Mouse (Mus musculus): Measurements from ENCODE around the gene Hibadh. TPM values are rescaled to one million over a fixed set of nuclear protein-coding genes. Genes with fewer than 3 reads are reported as not detected.

Hibadh gene
- polyA plus RNA-seq, 1 experiment from 2014 or later = 116 TPM

- H3K4me2 ChIP-seq (ENCODE audit: low read depth, low read length) = no peak overlapping the region
- no peak for ATAC-seq (ENCODE audit: insufficient read depth, low FRiP score)
Measured at GRCm38 (mm10) chr6:52594752-52595151, 45.4 kb downstream of the Hibadh start.

DNA sequence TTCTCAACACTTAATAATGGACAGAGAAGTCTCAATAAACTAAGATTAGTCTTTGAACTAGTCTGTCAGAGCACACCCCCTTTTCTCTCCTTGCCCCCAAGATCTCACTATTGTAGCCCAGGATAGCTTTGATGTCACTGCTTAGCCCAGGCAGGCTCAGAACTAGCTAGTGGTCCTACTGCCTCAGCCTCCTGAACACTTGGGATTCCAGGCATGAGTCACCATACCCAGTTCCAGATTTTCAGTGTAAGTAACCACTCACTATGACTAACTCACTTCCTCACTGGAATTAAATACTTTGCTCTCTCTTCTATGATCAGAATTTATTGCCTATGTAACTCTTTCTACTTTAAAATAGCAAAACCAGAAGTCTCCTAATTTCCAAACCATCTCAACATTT, 53.6 kb downstream of the Hibadh start:
- no peaks in the 10 kb centered on the region for H3K4me1 ChIP-seq (ENCODE audit: control insufficient read depth, insufficient read depth, low read length)
- ATAC-seq (ENCODE audit: insufficient read depth, low FRiP score) = no peak
- no peak overlapping the region for H3K4me2 ChIP-seq (ENCODE audit: low read depth, low read length)
- no peak overlapping the region for H3K4me3 ChIP-seq (replicated peaks; ENCODE audit: low read length)
- H3K27me3 ChIP-seq (ENCODE audit: control insufficient read depth, insufficient read depth, low read length) = no peaks in the 10 kb centered on the region
- no peaks in the 10 kb centered on the region for H3K36me3 ChIP-seq (ENCODE audit: control insufficient read depth, insufficient read depth, low read length)
- no peak overlapping the region for H3K27ac ChIP-seq (ENCODE audit: low read length)
- H3K9ac ChIP-seq (ENCODE audit: low read length) = no peak overlapping the region
- no peaks in the 10 kb centered on the region for H3K9me3 ChIP-seq (replicated peaks; ENCODE audit: control insufficient read depth, low read length)

More at GRCm38 (mm10) chr6:52594752-52595151, 45.4 kb downstream of the Hibadh start:
- WGBS = 79% methylated on average over 1 of the region's 1 CpGs
- no peaks in the 10 kb centered on the region for H3K27me3 ChIP-seq (ENCODE audit: control insufficient read depth, insufficient read depth, low read length)
- no peak overlapping the region for H3K27ac ChIP-seq (ENCODE audit: low read length)
- no peaks in the 10 kb centered on the region for H3K9me3 ChIP-seq (replicated peaks; ENCODE audit: control insufficient read depth, low read length)
- no peaks in the 10 kb centered on the region for H3K4me1 ChIP-seq (ENCODE audit: control insufficient read depth, insufficient read depth, low read length)
- H3K4me3 ChIP-seq (replicated peaks; ENCODE audit: low read length) = no peak overlapping the region
- H3K9ac ChIP-seq (ENCODE audit: low read length) = no peak overlapping the region
- H3K36me3 ChIP-seq (ENCODE audit: control insufficient read depth, insufficient read depth, low read length) = no peaks in the 10 kb centered on the region

DNA sequence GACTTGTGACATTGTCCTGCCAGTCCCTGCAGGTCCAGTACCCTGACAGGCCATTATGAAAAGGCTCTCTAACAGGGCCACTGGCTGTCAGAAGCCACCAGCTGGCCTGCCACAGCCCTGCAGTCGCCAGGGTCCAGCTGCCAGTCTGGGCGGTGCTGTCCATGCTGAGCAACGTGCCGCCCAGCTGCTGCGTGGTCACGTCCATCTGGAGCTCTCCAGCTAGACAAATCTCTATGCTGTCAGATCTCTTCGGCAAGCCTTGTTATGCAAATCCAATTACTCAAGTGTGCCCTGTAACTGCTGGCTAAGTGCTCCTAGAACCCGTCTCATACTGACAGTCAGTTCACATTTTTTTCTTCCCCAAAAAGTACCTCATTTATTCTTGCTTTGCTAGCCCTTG, 55.8 kb downstream of the Hibadh start:
- WGBS = 42% methylated on average over 8 of the region's 8 CpGs

GRCm38 (mm10) chr6:52581081-52581480, 59.1 kb downstream of the Hibadh start:
- no peak for ATAC-seq (ENCODE audit: insufficient read depth, low FRiP score)
- Histone ChIP-seq H3K36me3 (ENCODE audit: control insufficient read depth, insufficient read depth, low read length) (no peaks in the 10 kb centered on the region), H3K4me1 (ENCODE audit: control insufficient read depth, insufficient read depth, low read length) (no peaks in the 10 kb centered on the region), H3K4me2 (ENCODE audit: low read depth, low read length) (no peak overlapping the region), H3K27ac (ENCODE audit: low read length) (no peak overlapping the region), H3K27me3 (ENCODE audit: control insufficient read depth, insufficient read depth, low read length) (no peaks in the 10 kb centered on the region), H3K9ac (ENCODE audit: low read length) (no peak overlapping the region), H3K9me3 (replicated peaks; ENCODE audit: control insufficient read depth, low read length) (no peaks in the 10 kb centered on the region), H3K4me3 (replicated peaks; ENCODE audit: low read length) (no peak overlapping the region)
- 77% methylated on average over 4 of the region's 4 CpGs for WGBS

More for the DNA sequence above, 55.8 kb downstream of the Hibadh start:
- Histone ChIP-seq H3K27me3 (ENCODE audit: control insufficient read depth, insufficient read depth, low read length) (no peaks in the 10 kb centered on the region), H3K4me2 (ENCODE audit: low read depth, low read length) (no peak overlapping the region), H3K4me3 (replicated peaks; ENCODE audit: low read length) (no peak overlapping the region), H3K9me3 (replicated peaks; ENCODE audit: control insufficient read depth, low read length) (no peaks in the 10 kb centered on the region), H3K9ac (ENCODE audit: low read length) (no peak overlapping the region), H3K36me3 (ENCODE audit: control insufficient read depth, insufficient read depth, low read length) (no peaks in the 10 kb centered on the region), H3K27ac (ENCODE audit: low read length) (no peak overlapping the region), H3K4me1 (ENCODE audit: control insufficient read depth, insufficient read depth, low read length) (no peaks in the 10 kb centered on the region)
- no peak for ATAC-seq (ENCODE audit: insufficient read depth, low FRiP score)

DNA sequence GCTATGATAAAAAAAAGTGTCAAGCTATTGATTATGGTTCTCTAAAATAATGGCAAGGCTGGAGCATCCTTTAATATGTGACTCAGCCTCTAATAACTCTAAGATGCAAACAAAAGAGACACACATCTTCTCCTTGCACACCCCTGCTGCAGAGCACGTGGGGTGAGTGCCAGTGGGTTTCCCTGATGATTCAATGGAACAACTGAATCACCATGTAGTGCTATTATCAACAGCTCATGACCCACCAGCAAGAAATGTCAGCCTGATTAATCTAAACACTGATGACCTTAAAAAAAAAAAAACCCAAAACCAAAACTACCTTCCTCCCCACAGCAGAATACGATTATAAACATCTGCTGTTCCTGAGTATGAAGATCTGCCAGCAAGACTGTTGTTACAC, 61.9 kb downstream of the Hibadh start:
- Histone ChIP-seq H3K27me3 (ENCODE audit: control insufficient read depth, insufficient read depth, low read length) (no peaks in the 10 kb centered on the region), H3K27ac (ENCODE audit: low read length) (no peak overlapping the region), H3K9me3 (replicated peaks; ENCODE audit: control insufficient read depth, low read length) (no peaks in the 10 kb centered on the region)

DNA sequence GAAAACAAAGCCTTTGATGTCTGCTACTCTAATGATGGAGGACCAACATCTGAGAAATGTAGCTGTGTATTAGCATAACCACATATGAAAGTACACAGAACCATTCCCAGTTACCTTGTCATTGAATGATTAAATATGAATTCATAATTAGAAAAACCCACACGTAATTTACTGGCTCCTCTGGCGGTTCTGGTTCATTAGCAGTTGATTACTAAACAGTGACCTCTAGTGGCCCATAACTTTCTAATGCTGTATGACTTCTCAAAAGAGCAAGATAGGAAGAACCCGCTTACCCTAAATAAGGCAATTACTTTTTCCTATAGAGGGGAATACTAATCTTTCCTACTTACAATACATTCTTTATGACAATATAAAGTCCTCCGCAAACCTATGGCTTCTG, 62.9 kb downstream of the Hibadh start:
- Histone ChIP-seq H3K36me3 (ENCODE audit: control insufficient read depth, insufficient read depth, low read length) (no peaks in the 10 kb centered on the region), H3K4me2 (ENCODE audit: low read depth, low read length) (no peak overlapping the region), H3K4me1 (ENCODE audit: control insufficient read depth, insufficient read depth, low read length) (no peaks in the 10 kb centered on the region), H3K4me3 (replicated peaks; ENCODE audit: low read length) (no peak overlapping the region), H3K9me3 (replicated peaks; ENCODE audit: control insufficient read depth, low read length) (no peaks in the 10 kb centered on the region), H3K27me3 (ENCODE audit: control insufficient read depth, insufficient read depth, low read length) (no peaks in the 10 kb centered on the region), H3K27ac (ENCODE audit: low read length) (no peak overlapping the region), H3K9ac (ENCODE audit: low read length) (no peak overlapping the region)
- ATAC-seq (ENCODE audit: insufficient read depth, low FRiP score) = no peak
- WGBS = 23% methylated on average over 4 of the region's 4 CpGs

More for the DNA sequence above, 61.9 kb downstream of the Hibadh start:
- H3K36me3 ChIP-seq (ENCODE audit: control insufficient read depth, insufficient read depth, low read length) = no peaks in the 10 kb centered on the region
- H3K4me3 ChIP-seq (replicated peaks; ENCODE audit: low read length) = no peak overlapping the region
- H3K9ac ChIP-seq (ENCODE audit: low read length) = no peak overlapping the region
- H3K4me2 ChIP-seq (ENCODE audit: low read depth, low read length) = no peak overlapping the region
- no peak for ATAC-seq (ENCODE audit: insufficient read depth, low FRiP score)
- 63% methylated on average over 2 of the region's 2 CpGs for WGBS
- H3K4me1 ChIP-seq (ENCODE audit: control insufficient read depth, insufficient read depth, low read length) = no peaks in the 10 kb centered on the region

GRCm38 (mm10) chr6:52568706-52569105, 71.5 kb downstream of the Hibadh start:
- Histone ChIP-seq H3K4me2 (ENCODE audit: low read depth, low read length) (no peak overlapping the region), H3K9ac (ENCODE audit: low read length) (no peak overlapping the region), H3K4me1 (ENCODE audit: control insufficient read depth, insufficient read depth, low read length) (no peaks in the 10 kb centered on the region), H3K9me3 (replicated peaks; ENCODE audit: control insufficient read depth, low read length) (no peaks in the 10 kb centered on the region), H3K27ac (ENCODE audit: low read length) (no peak overlapping the region), H3K27me3 (ENCODE audit: control insufficient read depth, insufficient read depth, low read length) (no peaks in the 10 kb centered on the region), H3K4me3 (replicated peaks; ENCODE audit: low read length) (no peak overlapping the region), H3K36me3 (ENCODE audit: control insufficient read depth, insufficient read depth, low read length) (no peaks in the 10 kb centered on the region)
- no peak for ATAC-seq (ENCODE audit: insufficient read depth, low FRiP score)
- 76% methylated on average over 6 of the region's 6 CpGs for WGBS

GRCm38 (mm10) chr6:52567327-52568299, 72.6 kb downstream of the Hibadh start:
- no peak for ATAC-seq (ENCODE audit: insufficient read depth, low FRiP score)
- Histone ChIP-seq H3K27me3 (ENCODE audit: control insufficient read depth, insufficient read depth, low read length) (no peaks in the 10 kb centered on the region), H3K4me1 (ENCODE audit: control insufficient read depth, insufficient read depth, low read length) (no peaks in the 10 kb centered on the region), H3K36me3 (ENCODE audit: control insufficient read depth, insufficient read depth, low read length) (no peaks in the 10 kb centered on the region), H3K9ac (ENCODE audit: low read length) (no peak overlapping the region), H3K4me2 (ENCODE audit: low read depth, low read length) (no peak overlapping the region), H3K27ac (ENCODE audit: low read length) (no peak overlapping the region), H3K4me3 (replicated peaks; ENCODE audit: low read length) (no peak overlapping the region), H3K9me3 (replicated peaks; ENCODE audit: control insufficient read depth, low read length) (no peaks in the 10 kb centered on the region)
- WGBS = 53% methylated on average over 20 of the region's 20 CpGs

- no peak overlapping the region for H3K27ac ChIP-seq (ENCODE audit: low read length)
- no peak overlapping the region for H3K4me2 ChIP-seq (ENCODE audit: low read depth, low read length)
- no peaks in the 10 kb centered on the region for H3K4me1 ChIP-seq (ENCODE audit: control insufficient read depth, insufficient read depth, low read length)
- no peak overlapping the region for H3K9ac ChIP-seq (ENCODE audit: low read length)
- ATAC-seq (ENCODE audit: insufficient read depth, low FRiP score) = no peak
- H3K27me3 ChIP-seq (ENCODE audit: control insufficient read depth, insufficient read depth, low read length) = no peaks in the 10 kb centered on the region
- 69% methylated on average over 5 of the region's 5 CpGs for WGBS
- no peaks in the 10 kb centered on the region for H3K36me3 ChIP-seq (ENCODE audit: control insufficient read depth, insufficient read depth, low read length)
- H3K9me3 ChIP-seq (replicated peaks; ENCODE audit: control insufficient read depth, low read length) = no peaks in the 10 kb centered on the region
- H3K4me3 ChIP-seq (replicated peaks; ENCODE audit: low read length) = no peak overlapping the region
Measured at GRCm38 (mm10) chr6:52565210-52565609, 75.0 kb downstream of the Hibadh start.
